Mouse (Mus musculus) olfactory bulb, adult 2 months (tissue): ENCODE measurements around the gene Gm47283.

Experiments used
- CTCF ChIP-seq: fragments of 200-500 bp; IDR thresholded peaks from 2 replicates; pipeline ENCODE4 v1.5.1; 2012; ENCODE audit warnings: low read depth, mild to moderate bottlenecking, low read length, moderate library complexity; ENCODE audit not compliant: insufficient read depth
- POLR2A ChIP-seq: fragments of 200-500 bp; IDR thresholded peaks from 2 replicates; pipeline ENCODE4 v1.6.1; 2012; ENCODE audit warnings: mild to moderate bottlenecking, low read depth, low read length, moderate library complexity; ENCODE audit not compliant: insufficient read depth

GRCm38 (mm10) chrY:90740013-90740561 lies 44.5 kb upstream of the Gm47283 start:
- TF ChIP-seq CTCF (no peak), POLR2A (no peak)
